Mouse (Mus musculus) liver, postnatal 0 days (tissue): ENCODE results near the gene P4ha3. TPM values are rescaled to one million over a fixed set of nuclear protein-coding genes. Genes with fewer than 3 reads are reported as not detected.
A peak's percentile ranks its signal among the peaks of the same experiment; 100 is the strongest.

Experiments
- ATAC-seq: fragments of 200-750 bp; cut with Nextera tagmentation; 2 replicates; pipeline ENCODE4 v1.8.0; 2017; ENCODE audit warnings: mild to moderate bottlenecking, moderate library complexity
- DNase-seq: peaks from one replicate; pipeline ENCODE4 v3.0.0-alpha.2; 2016
- H3K27ac ChIP-seq: fragments of 300-500 bp; sonication (generic); 2 replicates; pipeline ENCODE4 v1.5.1; 2014; ENCODE audit warnings: antibody characterized with exemption, moderate library complexity, mild to moderate bottlenecking, low read depth
- H3K27me3 ChIP-seq: fragments of 300-500 bp; sonication (generic); 2 replicates; pipeline ENCODE4 v1.6.1; 2014; ENCODE audit warnings: low read length, control low read depth, mixed read lengths; ENCODE audit not compliant: insufficient read depth
- H3K36me3 ChIP-seq: fragments of 300-500 bp; sonication (generic); replicated peaks from 2 replicates; pipeline ENCODE4 v1.6.1; 2014; ENCODE audit warnings: mild to moderate bottlenecking, control low read depth, low read length, moderate library complexity, mixed read lengths; ENCODE audit not compliant: insufficient read depth
- H3K4me1 ChIP-seq: fragments of 300-500 bp; sonication (generic); 2 replicates; pipeline ENCODE4 v1.6.1; 2014; ENCODE audit warnings: antibody characterized with exemption, mild to moderate bottlenecking, control low read depth; ENCODE audit not compliant: insufficient read depth
- H3K4me2 ChIP-seq: fragments of 300-500 bp; sonication (generic); 2 replicates; pipeline ENCODE4 v1.6.1; 2014; ENCODE audit warnings: low read depth, mild to moderate bottlenecking, low read length, moderate library complexity, mixed read lengths
- H3K4me3 ChIP-seq: fragments of 300-500 bp; sonication (generic); 2 replicates; pipeline ENCODE4 v1.5.1; 2014; ENCODE audit warnings: low read depth, low read length
- H3K9ac ChIP-seq: fragments of 300-500 bp; sonication (generic); replicated peaks from 2 replicates; pipeline ENCODE4 v1.6.1; 2014; ENCODE audit warnings: mild to moderate bottlenecking, moderate library complexity
- H3K9me3 ChIP-seq: fragments of 300-500 bp; sonication (generic); 2 replicates; pipeline ENCODE4 v1.6.1; 2016; ENCODE audit warnings: mild to moderate bottlenecking, control low read depth, low read length, mixed read lengths
- CTCF ChIP-seq: sonication (generic); IDR thresholded peaks from 2 replicates; pipeline ENCODE4 v1.5.1; 2016; ENCODE audit warnings: antibody characterized with exemption, low read depth
- EP300 ChIP-seq: IDR thresholded peaks from 2 replicates; pipeline ENCODE4 v1.6.1; 2016; ENCODE audit warnings: antibody characterized with exemption, low read depth, mild to moderate bottlenecking
- WGBS: fragments of 180-500 bp; shearing (Covaris S2); extraction: QIAGEN DNeasy Blood & Tissue Kit; methylation state at CpG from one replicate; pipeline ENCODE4 v1.1.7; 2014; ENCODE audit not compliant: insufficient replicate concordance; 5-methylcytosine and 5-hydroxymethylcytosine counted together
- polyA plus RNA-seq: library from polyadenylated mRNA; unstranded; fragments of >200 nt; fragmentation: Nextera tagmentation; extraction: Ambion mirVana; gene quantifications from 2 replicates; pipeline ENCODE4 v1.2.1, GENCODE M21; 2015

Gene P4ha3
- polyA plus RNA-seq, 1 experiment from 2014 or later = 0.27 TPM

- ATAC-seq (no peak), DNase-seq (no peak)
- Histone ChIP-seq H3K36me3 (no peaks in the 10 kb centered on the region), H3K4me3 (no peak overlapping the region), H3K9ac (no peak overlapping the region), H3K9me3 (no peaks in the 10 kb centered on the region), H3K27ac (no peak overlapping the region), H3K4me2 (no peak overlapping the region), H3K27me3 (peaks cover 18% of the 10 kb centered on the region; the same call in 1 of the 2 replicates), H3K4me1 (0 out of 2 replicates have a peak, but pooled peaks cover 3% of the 10 kb centered on the region)
- 59% methylated on average over 3 of the region's 3 CpGs for WGBS
- no peak for TF ChIP-seq EP300
- TF ChIP-seq CTCF = no peak
Measured at GRCm38 (mm10) chr7:100281596-100281995, 3.7 kb upstream of the P4ha3 start.

DNA sequence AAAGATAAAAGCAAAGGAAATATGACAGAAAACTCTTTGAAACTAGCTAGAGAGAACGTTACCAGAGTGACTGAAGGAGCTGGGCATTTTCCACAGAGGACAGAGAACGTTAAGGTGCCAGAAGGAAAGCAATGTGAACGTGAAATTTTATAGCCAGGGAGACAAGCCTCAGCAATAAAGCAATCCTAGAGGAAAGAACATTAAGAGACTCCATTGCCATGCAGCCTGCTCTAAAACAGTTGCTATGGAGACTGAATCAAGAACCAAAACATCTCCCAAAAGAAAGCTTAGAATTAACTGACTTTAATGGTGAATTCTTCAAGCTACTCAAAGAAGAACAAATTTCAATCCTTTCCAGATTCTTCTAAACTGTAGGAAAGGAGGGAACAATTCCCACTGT, 2.0 kb upstream of the P4ha3 start:
- Histone ChIP-seq H3K27ac (no peak overlapping the region), H3K4me3 (no peak overlapping the region), H3K27me3 (peaks cover 18% of the 10 kb centered on the region; the same call in 1 of the 2 replicates), H3K4me1 (peaks cover 3% of the 10 kb centered on the region; the same call in 1 of the 2 replicates), H3K36me3 (no peaks in the 10 kb centered on the region), H3K4me2 (no peak overlapping the region), H3K9me3 (no peaks in the 10 kb centered on the region), H3K9ac (no peak overlapping the region)
- ATAC-seq (no peak), DNase-seq (no peak)
- TF ChIP-seq CTCF (no peak), EP300 (no peak)
- WGBS = 49% methylated on average over 3 of the region's 3 CpGs

DNA sequence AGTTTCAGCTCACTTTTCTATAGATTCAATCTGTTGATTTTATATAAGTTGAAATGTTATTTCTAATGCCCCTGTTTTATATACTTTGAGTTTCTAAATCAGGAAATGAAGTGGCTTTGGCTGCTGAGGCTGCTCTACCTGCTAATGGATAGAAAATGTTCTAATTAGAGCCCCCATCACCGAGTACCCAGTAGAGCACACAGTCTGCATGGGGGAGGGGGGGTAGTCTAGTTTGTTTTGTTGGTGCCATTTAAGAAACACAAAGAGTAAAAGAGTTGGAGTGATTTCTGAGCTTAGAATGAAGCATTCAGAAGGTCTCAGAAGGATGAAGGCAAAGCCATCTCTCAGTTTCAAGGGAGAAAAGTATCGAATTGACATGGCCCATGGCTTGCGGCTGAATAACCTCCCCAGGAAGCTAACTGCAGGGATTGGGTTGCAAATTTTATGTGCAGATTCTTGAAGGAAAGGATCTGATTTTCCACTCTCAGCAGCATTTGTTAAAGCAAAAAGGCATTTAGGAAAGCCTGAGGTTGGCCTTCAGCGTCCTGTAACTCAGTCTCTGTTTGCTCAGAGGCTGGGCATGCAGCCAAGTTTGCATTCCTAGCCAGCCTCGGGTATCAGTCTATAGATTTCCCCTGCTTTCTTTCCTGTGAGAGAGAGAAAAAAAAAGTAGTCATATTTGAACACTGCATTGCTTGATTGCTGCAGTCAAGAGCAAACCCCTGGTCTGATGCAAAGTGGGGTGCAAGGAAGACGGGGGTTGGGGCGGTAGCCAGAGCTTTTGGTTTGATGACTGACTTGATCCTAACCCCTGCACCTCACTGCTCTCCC, 2.6 kb downstream of the P4ha3 start:
- peak; percentile 77 for DNase-seq
- peak; percentile 53; the same call in 1 of the 2 replicates for ATAC-seq
- H3K27ac ChIP-seq = 0 out of 2 replicates have a peak overlapping the region, but pooled peaks have one; percentile 19
- peak overlapping the region; percentile 7; the same call in 1 of the 2 replicates for H3K4me2 ChIP-seq
- H3K9me3 ChIP-seq = no peaks in the 10 kb centered on the region
- WGBS = 31% methylated on average over 7 of the region's 7 CpGs
- H3K27me3 ChIP-seq = peaks cover 18% of the 10 kb centered on the region; the same call in 1 of the 2 replicates
- H3K9ac ChIP-seq = no peak overlapping the region
- no peak overlapping the region for H3K4me3 ChIP-seq
- no peaks in the 10 kb centered on the region for H3K36me3 ChIP-seq
- H3K4me1 ChIP-seq = peaks cover 8% of the 10 kb centered on the region
- TF ChIP-seq EP300 = no peak
- TF ChIP-seq CTCF = no peak

DNA sequence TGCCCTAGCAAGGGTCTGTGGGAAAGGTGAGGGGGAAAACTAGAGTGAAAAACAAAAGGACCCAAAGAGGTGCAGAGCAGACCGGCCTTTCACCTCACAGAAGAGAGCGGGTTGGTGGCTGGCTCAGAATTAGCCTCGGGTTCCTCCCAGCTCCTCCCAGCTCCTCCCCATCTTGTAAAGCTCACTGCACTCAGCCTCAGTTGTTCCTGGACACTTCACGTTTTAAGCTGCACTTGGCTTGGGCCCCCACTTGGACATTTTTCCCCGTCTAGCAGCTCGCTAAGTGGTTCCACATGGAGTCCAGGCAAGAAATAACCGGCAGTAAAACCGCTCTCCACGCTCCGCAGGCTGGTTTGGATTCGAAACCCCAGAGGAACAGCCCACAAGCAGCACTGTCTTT, 3.3 kb downstream of the P4ha3 start:
- ATAC-seq = no peak
- TF ChIP-seq EP300 = no peak
- no peak for TF ChIP-seq CTCF
- H3K27me3 ChIP-seq = peaks cover 18% of the 10 kb centered on the region; the same call in 1 of the 2 replicates

DNA sequence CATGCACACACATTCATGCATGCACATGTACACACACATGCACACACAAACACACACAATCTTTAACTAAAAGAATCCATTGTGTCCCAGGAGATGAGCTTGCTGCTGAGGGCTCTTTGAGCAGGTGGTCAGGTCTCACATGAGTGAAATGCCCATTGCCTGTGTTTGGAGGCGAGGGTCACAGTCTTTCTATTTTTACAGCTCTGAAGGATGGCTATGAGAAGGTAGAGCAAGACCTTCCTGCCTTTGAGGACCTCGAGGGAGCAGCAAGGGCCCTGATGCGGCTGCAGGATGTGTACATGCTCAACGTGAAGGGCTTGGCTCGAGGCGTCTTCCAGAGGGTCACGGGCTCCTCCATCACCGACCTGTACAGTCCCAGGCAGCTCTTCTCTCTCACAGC, 8.2 kb downstream of the P4ha3 start:
- no peaks in the 10 kb centered on the region for H3K9me3 ChIP-seq
- H3K27me3 ChIP-seq = no peaks in the 10 kb centered on the region
- no peak for TF ChIP-seq CTCF
- TF ChIP-seq EP300 = no peak
- H3K4me3 ChIP-seq = no peak overlapping the region
- DNase-seq = peak; percentile 9
- no peak for ATAC-seq
- H3K4me1 ChIP-seq = peaks cover 3% of the 10 kb centered on the region
- H3K9ac ChIP-seq = no peak overlapping the region
- H3K27ac ChIP-seq = no peak overlapping the region
- 77% methylated on average over 8 of the region's 8 CpGs for WGBS
- H3K36me3 ChIP-seq = no peaks in the 10 kb centered on the region
- H3K4me2 ChIP-seq = no peak overlapping the region

More for the DNA sequence above, 3.3 kb downstream of the P4ha3 start:
- H3K4me1 ChIP-seq = peaks cover 8% of the 10 kb centered on the region
- no peaks in the 10 kb centered on the region for H3K9me3 ChIP-seq
- no peaks in the 10 kb centered on the region for H3K36me3 ChIP-seq
- 36% methylated on average over 11 of the region's 11 CpGs for WGBS
- no peak overlapping the region for H3K4me3 ChIP-seq
- no peak for DNase-seq
- no peak overlapping the region for H3K9ac ChIP-seq
- H3K27ac ChIP-seq = 0 out of 2 replicates have a peak overlapping the region, but pooled peaks have one; percentile 19
- H3K4me2 ChIP-seq = peak overlapping the region; percentile 7; the same call in 1 of the 2 replicates

DNA sequence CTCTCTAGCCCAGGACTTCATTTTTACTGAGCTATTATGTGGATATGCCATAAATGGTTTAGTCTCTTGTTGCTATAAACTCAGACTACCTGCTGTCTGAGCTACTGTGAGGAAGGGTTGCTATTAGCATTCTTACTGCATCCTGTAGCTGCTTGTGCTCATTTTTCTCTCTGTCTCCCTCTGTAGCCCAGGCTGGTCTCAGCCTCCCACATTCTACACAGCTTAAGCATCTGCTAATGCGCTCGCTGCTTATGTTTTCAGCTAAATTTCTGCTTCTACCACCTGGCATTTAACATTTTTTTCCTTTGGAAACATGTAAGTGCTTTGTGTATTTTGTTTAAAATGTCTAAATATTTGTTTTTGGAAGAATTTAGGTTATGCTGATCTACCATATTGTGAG, 10.4 kb downstream of the P4ha3 start:
- DNase-seq (no peak), ATAC-seq (no peak)
- no peak for TF ChIP-seq CTCF
- TF ChIP-seq EP300 = no peak
- Histone ChIP-seq H3K27me3 (no peaks in the 10 kb centered on the region), H3K9ac (no peak overlapping the region), H3K4me2 (no peak overlapping the region), H3K27ac (no peak overlapping the region), H3K36me3 (no peaks in the 10 kb centered on the region), H3K4me1 (no peaks in the 10 kb centered on the region), H3K4me3 (no peak overlapping the region), H3K9me3 (no peaks in the 10 kb centered on the region)
- WGBS = 83% methylated on average over 2 of the region's 2 CpGs
